Mouse (Mus musculus): ENCODE measurements at regions not wholly inside any gene's neighbourhood (a gene's known extent, or its start where the extent isn't known, plus 50 kb on each side); places are given as distances from the start of the nearest gene placed in this dataset.

GRCm38 (mm10) chr9:25683635-25684333 lies 202.4 kb downstream of the Eepd1 start:
- no peaks in the 10 kb centered on the region for H3K27me3 ChIP-seq (replicated peaks)
- H3K9ac ChIP-seq (ENCODE audit: insufficient read depth, low read depth) = no peak overlapping the region
- in situ Hi-C loops (cut with MboI; ENCODE audit: low pct_ligation_motif_present, low pct_unique_long_range_greater_than_20kb, low sequenced_read_pairs) = loop anchor here (25.0 kb wide), 2 partner anchors 429 to 1079 kb away; no protein-coding TSS in a partner anchor
- H3K9me3 ChIP-seq (replicated peaks; ENCODE audit: low read length) = no peaks in the 10 kb centered on the region
- no peaks in the 10 kb centered on the region for H3K36me3 ChIP-seq (replicated peaks in 1 of 2; ENCODE audit: control insufficient read depth in 1 of 2, insufficient read depth in 1 of 2, low read length in 1 of 2)
- H3K27ac ChIP-seq (ENCODE audit: insufficient read depth, low read depth) = no peak overlapping the region
- no peak for TF ChIP-seq RCOR1 (conservative IDR thresholded peaks at IDR 0.05; ENCODE audit: low read depth, low read length)
- dilution Hi-C loops (cut with MboI; ENCODE audit: extremely low pct_ligation_motif_present, extremely low pct_unique_long_range_greater_than_20kb, low sequenced_read_pairs) = no loop called here
- H3K4me2 ChIP-seq (ENCODE audit: insufficient read depth, low read depth, poor library complexity, severe bottlenecking) = no peak overlapping the region
- no peak overlapping the region for H3K4me3 ChIP-seq (replicated peaks in 1 of 3; ENCODE audit: low read depth in 2 of 3, low read length in 2 of 3, poor library complexity in 1 of 3)
- no peaks in the 10 kb centered on the region; a peak in 1 of 4 replicates for H3K4me1 ChIP-seq (ENCODE audit: control insufficient read depth in 1 of 2, insufficient read depth in 2 of 2)
- DNase-seq (ENCODE audit: extremely low read depth) = no peak
- H3K79me2 ChIP-seq (replicated peaks; ENCODE audit: control insufficient read depth, extremely low read depth, insufficient read depth, poor library complexity, severe bottlenecking) = no peaks in the 10 kb centered on the region

- dilution Hi-C loops (cut with MboI; ENCODE audit: extremely low pct_ligation_motif_present, extremely low pct_unique_long_range_greater_than_20kb, low sequenced_read_pairs) (no loop called here), in situ Hi-C loops (cut with MboI; ENCODE audit: low pct_ligation_motif_present, low pct_unique_long_range_greater_than_20kb, low sequenced_read_pairs) (loop anchor here (25.0 kb wide), 2 partner anchors 419 to 1069 kb away; no protein-coding TSS in a partner anchor)
- Histone ChIP-seq H3K4me2 (ENCODE audit: insufficient read depth, low read depth, poor library complexity, severe bottlenecking) (0 out of 2 replicates have a peak overlapping the region, but pooled peaks have one; percentile 50), H3K4me1 (ENCODE audit: control insufficient read depth in 1 of 2, insufficient read depth in 2 of 2) (0 out of 4 replicates have a peak, but pooled peaks cover 0 to 4% of the 10 kb centered on the region in 2 experiments), H3K27me3 (replicated peaks) (no peaks in the 10 kb centered on the region), H3K27ac (ENCODE audit: insufficient read depth, low read depth) (no peak overlapping the region), H3K4me3 (replicated peaks in 1 of 3; ENCODE audit: low read depth in 2 of 3, low read length in 2 of 3, poor library complexity in 1 of 3) (no peak overlapping the region), H3K9me3 (replicated peaks; ENCODE audit: low read length) (no peaks in the 10 kb centered on the region), H3K36me3 (replicated peaks in 1 of 2; ENCODE audit: control insufficient read depth in 1 of 2, insufficient read depth in 1 of 2, low read length in 1 of 2) (no peaks in the 10 kb centered on the region), H3K79me2 (replicated peaks; ENCODE audit: control insufficient read depth, extremely low read depth, insufficient read depth, poor library complexity, severe bottlenecking) (no peaks in the 10 kb centered on the region), H3K9ac (ENCODE audit: insufficient read depth, low read depth) (no peak overlapping the region)
- peak; percentile 86 for DNase-seq (ENCODE audit: extremely low read depth)
- no peak for TF ChIP-seq NRF1 (IDR thresholded peaks at IDR 0.05; ENCODE audit: low read depth, low read length)
- no peak for TF ChIP-seq ZMIZ1 (IDR thresholded peaks at IDR 0.05; ENCODE audit: low read depth, low read length)
- TF ChIP-seq POLR2A (IDR thresholded peaks at IDR 0.05; ENCODE audit: low read depth, low read length) = no peak
- peak; percentile 14; the same call in 1 of the 2 replicates for TF ChIP-seq EP300 (IDR thresholded peaks at IDR 0.05; ENCODE audit: low read length)
- TF ChIP-seq JUN (IDR thresholded peaks at IDR 0.05; ENCODE audit: insufficient read depth, low read depth, low read length) = peak; percentile 15; the same call in 1 of the 2 replicates
- TF ChIP-seq NELFE (IDR thresholded peaks at IDR 0.05; ENCODE audit: low read depth, low read length) = no peak
- no peak for TF ChIP-seq E2F4 (IDR thresholded peaks at IDR 0.05; ENCODE audit: insufficient replicate concordance, low read depth, low read length)
- no peak for TF ChIP-seq PAX5 (IDR thresholded peaks at IDR 0.05; ENCODE audit: low read length)
- TF ChIP-seq RAD21 (IDR thresholded peaks at IDR 0.05; ENCODE audit: low read depth, low read length) = peak; percentile 89
- no peak for TF ChIP-seq RCOR1 (conservative IDR thresholded peaks at IDR 0.05; ENCODE audit: low read depth, low read length)
- TF ChIP-seq ZC3H11A (IDR thresholded peaks at IDR 0.05; ENCODE audit: low read depth, low read length) = no peak
- TF ChIP-seq KAT2A (IDR thresholded peaks at IDR 0.05; ENCODE audit: insufficient replicate concordance, low read length) = no peak
- peak; percentile 35 to 79; a peak in 3 of 4 replicates for TF ChIP-seq CTCF (conservative IDR thresholded peaks at IDR 0.05 in 1 of 2, IDR thresholded peaks at IDR 0.05 in 1 of 2; ENCODE audit: low read depth in 2 of 2, low read length in 2 of 2)
- peak; percentile 33; the same call in 1 of the 2 replicates for TF ChIP-seq IRF4 (IDR thresholded peaks at IDR 0.05; ENCODE audit: low read depth, low read length)
- TF ChIP-seq TCF12 (IDR thresholded peaks at IDR 0.05; ENCODE audit: low read depth, low read length) = 0 out of 2 replicates have a peak, but pooled peaks have one; percentile 16
- TF ChIP-seq MAX (IDR thresholded peaks at IDR 0.05; ENCODE audit: low read length) = no peak; the same call in 1 of the 2 replicates
- no peak for TF ChIP-seq MEF2A (IDR thresholded peaks at IDR 0.05; ENCODE audit: borderline replicate concordance, low read depth, low read length)
- TF ChIP-seq SIN3A (IDR thresholded peaks at IDR 0.05; ENCODE audit: low read length) = no peak
- TF ChIP-seq SMC3 (IDR thresholded peaks at IDR 0.05; ENCODE audit: low read depth, low read length) = peak; percentile 74
- TF ChIP-seq MAZ (IDR thresholded peaks at IDR 0.05; ENCODE audit: low read depth, low read length) = no peak
- no peak for TF ChIP-seq MXI1 (IDR thresholded peaks at IDR 0.05; ENCODE audit: low read depth, low read length)
- TF ChIP-seq USF1 (IDR thresholded peaks at IDR 0.05; ENCODE audit: low read depth, low read length) = no peak
- TF ChIP-seq ELF1 (IDR thresholded peaks at IDR 0.05; ENCODE audit: low read depth, low read length) = no peak
- TF ChIP-seq USF2 (conservative IDR thresholded peaks at IDR 0.05; ENCODE audit: low read depth, low read length) = no peak
- no peak for TF ChIP-seq MYC (IDR thresholded peaks at IDR 0.05; ENCODE audit: low read depth, low read length)
- TF ChIP-seq MAFK (IDR thresholded peaks at IDR 0.05; ENCODE audit: insufficient replicate concordance, low read length) = no peak
- TF ChIP-seq GABPA (IDR thresholded peaks at IDR 0.05; ENCODE audit: insufficient replicate concordance, low read depth, low read length) = no peak
- TF ChIP-seq HCFC1 (IDR thresholded peaks at IDR 0.05; ENCODE audit: low read depth, low read length) = no peak
- TF ChIP-seq UBTF (IDR thresholded peaks at IDR 0.05; ENCODE audit: low read depth, low read length) = no peak
- TF ChIP-seq BHLHE40 (IDR thresholded peaks at IDR 0.05; ENCODE audit: low read depth, low read length) = no peak; the same call in 1 of the 2 replicates
- TF ChIP-seq ZKSCAN1 (IDR thresholded peaks at IDR 0.05; ENCODE audit: borderline replicate concordance, low read depth, low read length) = no peak
- TF ChIP-seq ZNF384 (IDR thresholded peaks at IDR 0.05; ENCODE audit: low read depth, low read length) = no peak
Measured at GRCm38 (mm10) chr9:25693632-25694031, 212.3 kb downstream of the Eepd1 start.

Measured in CH12.LX (cell line).